Mouse (Mus musculus): ENCODE measurements around the gene Chuk. TPM values are rescaled to one million over a fixed set of nuclear protein-coding genes. Genes with fewer than 3 reads are reported as not detected.

Chuk gene
- total RNA-seq, 2 experiments from 2014 or later: 33.4 to 60.7 TPM

DNA sequence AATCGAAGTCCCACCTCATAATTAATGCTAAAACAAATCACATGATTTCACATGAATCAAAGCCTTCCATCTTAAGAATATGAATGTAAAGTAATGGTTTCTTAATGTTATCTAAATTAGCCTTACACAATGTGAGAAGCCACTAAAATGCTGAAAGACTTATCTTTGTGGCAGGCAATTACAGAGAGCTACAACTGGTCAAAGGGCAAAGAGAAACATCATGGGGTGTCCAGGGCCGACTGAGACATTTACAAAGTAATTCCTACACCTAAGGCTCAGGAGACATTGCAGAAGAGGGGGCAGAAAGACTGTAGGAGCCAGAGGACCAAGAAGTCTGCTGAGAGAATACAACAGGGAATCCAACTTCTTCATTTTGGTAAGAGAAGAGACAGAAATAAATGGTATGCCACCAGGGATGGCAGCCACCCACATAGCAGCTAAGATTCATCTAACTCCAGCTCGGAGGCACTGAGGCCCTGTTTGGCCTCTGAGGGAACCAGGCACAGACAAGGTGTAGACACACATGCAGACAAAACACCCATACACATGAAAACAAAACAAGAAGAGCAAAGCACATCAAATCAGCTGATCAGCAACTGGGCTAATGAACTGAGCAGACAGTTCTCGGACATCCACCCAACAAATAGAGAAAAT lies 52.0 kb downstream of the Chuk start:
- intact Hi-C loops (cut with DNase I): no loop called here
- no peak for DNase-seq (ENCODE audit: low spot score in 2 of 2)

DNA sequence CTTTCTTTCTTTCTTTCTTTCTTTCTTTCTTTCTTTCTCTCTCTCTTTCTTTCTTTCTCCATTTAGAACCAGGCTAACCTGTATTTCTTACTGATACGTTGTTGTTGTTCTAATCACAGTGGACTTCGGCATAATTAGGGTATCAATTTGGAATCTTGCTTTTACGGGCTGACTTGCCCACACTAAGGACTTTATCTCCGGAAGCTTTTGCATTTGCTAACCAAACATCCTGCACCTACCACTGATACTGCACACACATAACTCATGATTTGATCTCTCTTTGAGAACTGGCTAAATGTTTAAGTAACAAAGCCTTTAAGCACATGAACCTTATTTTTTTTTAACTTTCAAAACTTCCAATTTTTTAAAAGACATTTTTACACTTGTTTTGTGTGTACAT lies 56.9 kb downstream of the Chuk start:
- intact Hi-C loops (cut with DNase I): no loop called here
- no peak for DNase-seq (ENCODE audit: low spot score in 2 of 2)

DNA sequence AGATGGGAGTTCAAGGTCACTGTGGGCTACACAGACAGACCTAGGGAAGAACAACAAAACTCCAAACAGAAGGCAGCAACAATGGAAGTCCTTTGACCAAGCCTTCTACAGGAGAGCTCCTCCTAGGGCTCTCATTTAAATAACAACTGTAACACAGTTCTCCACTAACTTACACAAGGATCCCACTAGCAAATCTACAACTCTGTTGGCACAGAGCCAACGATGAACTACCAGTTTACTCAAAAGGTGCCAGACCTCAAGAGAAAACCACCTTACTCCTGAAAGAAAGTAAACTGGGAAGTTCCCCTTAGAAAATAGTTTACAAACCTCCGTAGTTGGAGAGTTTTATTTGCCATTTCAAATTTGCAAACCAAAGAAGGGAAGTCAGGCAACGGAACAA lies 58.0 kb downstream of the Chuk start:
- intact Hi-C loops (cut with DNase I): no loop called here

DNA sequence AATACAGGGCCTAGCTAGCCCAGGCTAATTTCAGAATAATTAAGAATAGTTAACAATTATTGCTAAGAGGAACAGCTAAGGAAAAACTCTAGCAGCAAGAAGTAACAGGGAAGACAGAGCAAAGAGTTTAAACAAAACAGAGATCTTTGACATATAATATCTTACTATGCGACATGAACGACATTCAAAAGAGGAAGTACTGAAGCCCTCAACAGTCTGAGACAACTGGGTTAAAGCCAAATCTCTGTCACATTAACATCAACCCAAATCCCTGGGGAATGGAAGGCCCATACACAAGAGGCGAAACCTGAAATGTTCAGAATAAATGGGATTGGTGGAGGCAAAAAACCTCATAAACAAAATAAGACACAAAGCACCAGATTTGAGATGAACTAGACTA lies 61.4 kb downstream of the Chuk start:
- intact Hi-C loops (cut with DNase I): no loop called here

More for the DNA sequence above, 58.0 kb downstream of the Chuk start:
- DNase-seq (ENCODE audit: low spot score in 2 of 2): no peak

DNA sequence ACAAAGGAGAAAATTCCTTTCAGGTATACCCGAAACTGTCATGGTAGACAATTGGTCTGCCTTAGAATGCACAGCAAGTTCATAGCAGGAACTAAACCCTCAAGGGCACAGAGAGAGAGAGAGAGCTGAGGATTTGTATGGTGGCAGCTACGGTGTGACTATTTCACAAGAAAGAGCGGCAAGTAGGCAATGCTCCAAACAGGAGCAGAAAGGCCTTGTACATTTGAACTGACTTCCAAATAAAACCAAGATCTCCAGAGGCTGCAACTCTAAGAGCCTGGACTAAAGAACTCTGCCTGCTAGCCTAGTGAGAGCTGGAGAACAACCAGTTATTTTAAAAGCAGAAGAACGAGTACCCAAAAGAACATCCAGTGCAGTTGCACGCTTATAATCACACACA lies 65.2 kb downstream of the Chuk start:
- no peak for DNase-seq (ENCODE audit: low spot score in 2 of 2)
- intact Hi-C loops (cut with DNase I): no loop called here

More for the DNA sequence above, 61.4 kb downstream of the Chuk start:
- no peak for DNase-seq (ENCODE audit: low spot score in 2 of 2)

DNA sequence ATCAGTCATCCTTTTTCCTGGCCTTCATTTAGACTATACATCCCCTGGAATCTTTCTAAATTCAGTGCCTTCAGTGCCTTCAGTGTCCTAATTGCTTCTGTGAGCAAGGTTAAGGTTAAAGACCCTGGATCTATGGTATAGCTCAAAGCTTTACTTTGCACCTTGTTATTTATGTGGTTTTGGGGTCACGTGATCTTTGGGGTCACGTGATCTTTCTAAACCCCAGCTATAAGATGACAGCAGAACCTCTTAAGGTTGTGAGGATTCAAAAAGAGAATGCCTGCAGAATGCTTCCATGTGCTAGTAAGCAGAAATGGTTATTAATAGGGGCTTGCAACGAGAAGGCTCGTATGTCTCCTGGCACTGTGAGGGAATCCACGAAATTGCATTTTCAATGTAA lies 73.9 kb downstream of the Chuk start:
- intact Hi-C loops (cut with DNase I): no loop called here
- no peak for DNase-seq (ENCODE audit: low spot score in 2 of 2)

DNA sequence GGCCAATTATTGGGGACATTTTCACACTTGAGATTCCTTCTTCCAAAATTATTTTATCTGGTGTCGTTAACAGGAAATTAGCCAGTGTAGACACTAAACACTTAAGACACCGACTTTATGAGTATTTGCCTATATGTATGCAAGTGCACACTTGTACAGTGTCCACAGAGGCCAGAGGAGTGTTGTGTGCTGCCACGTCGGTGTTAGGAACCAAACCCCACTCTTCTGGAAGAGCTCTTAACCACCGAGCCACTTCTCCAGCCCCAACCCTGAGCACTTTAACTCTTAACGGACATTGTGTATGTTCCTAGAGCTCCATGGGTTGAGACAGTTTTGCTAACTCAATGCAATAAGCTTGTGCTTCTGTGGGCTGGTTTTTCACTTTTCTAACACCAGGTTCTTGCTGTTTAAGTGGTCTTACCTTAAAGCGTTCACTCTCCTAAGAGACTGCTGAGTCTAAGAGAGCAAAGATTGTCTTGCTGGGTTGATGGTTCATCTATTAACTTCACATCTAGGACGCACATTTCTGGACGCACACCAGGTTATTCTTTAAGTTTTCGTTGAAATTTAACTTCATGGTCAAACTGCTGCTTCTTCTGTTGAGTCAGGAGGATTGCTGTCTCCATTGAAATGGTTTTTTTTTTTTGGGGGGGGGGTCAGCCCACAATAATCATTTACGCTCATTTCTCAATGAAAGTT lies 75.1 kb downstream of the Chuk start:
- intact Hi-C loops (cut with DNase I): no loop called here
- no peak for DNase-seq (ENCODE audit: low spot score in 2 of 2)

DNA sequence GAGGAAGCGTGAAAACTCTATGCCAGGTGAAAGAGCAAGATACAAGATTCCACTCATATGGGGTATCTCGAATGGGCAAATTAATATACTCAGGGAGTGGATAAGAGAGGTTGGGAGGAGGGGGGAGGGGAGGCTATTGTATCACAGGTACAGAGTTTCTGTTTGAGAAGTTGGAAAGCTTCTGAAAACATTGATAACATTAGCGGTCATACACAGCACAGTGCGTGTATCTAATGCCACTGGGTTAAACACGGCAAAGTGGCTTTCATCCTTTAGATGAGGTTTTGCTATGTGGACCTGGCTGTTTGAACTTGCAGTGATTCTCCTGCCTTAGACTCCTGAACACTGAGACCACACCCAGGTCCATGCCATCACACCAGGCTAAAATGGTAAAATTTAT lies 77.3 kb downstream of the Chuk start:
- intact Hi-C loops (cut with DNase I): no loop called here

DNA sequence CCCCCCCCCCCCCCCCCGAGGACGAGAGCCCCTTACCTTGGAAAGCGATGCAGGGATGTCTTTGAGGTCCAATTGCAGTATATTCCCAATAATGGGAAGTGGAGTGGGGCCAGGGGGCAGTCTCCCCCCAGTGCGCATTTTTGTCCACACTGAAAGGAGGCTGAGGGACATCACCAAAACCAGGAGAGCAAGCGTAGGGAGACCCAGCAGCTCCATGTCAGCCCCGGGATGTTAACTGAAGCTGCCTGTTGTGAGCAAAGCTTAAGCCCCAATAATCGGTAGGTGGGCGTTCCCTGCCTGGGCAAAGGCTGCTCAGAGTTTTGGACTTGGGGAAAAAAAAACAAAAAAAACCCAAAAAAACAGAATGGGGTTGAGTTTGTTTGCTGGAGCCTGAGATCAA lies 78.3 kb downstream of the Chuk start, which contains the start of gene Cyp2c23:
Gene Cyp2c23 (minus strand): TSS at position 237 of the 400 bp plus-strand sequence.
- intact Hi-C loops (cut with DNase I): no loop called here
- DNase-seq (ENCODE audit: low spot score in 2 of 2): no peak

More for the DNA sequence above, 77.3 kb downstream of the Chuk start:
- DNase-seq (ENCODE audit: low spot score in 2 of 2): no peak

DNA sequence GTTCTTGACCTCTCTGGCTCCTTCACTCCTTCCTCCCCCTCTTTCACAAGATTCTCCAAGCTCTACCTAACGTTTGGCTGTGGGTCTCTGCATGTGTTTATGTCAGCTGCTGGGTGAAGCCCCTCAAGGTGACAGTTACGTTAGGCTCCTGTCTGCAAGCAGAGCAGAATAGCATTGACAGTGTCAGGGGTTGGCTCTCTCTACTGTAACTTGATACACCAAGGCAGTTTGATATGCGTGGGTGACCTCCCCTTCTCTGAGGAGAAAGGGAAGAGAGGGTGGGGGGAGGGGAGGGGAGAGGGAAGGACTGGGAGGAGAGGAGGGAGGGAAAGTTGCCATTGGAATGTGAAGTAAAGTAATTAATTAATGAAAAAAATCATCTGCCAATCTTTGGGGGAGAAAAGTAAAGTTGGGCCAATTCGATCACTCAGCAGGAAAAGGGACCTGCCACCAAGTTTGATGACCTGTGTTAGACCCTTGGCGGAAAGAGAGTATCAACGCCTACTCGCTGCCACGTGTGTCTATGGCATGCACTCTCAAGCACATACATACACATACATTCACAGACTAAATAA lies 80.2 kb downstream of the Chuk start:
- intact Hi-C loops (cut with DNase I): no loop called here
- no peak for DNase-seq (ENCODE audit: low spot score in 2 of 2)

DNA sequence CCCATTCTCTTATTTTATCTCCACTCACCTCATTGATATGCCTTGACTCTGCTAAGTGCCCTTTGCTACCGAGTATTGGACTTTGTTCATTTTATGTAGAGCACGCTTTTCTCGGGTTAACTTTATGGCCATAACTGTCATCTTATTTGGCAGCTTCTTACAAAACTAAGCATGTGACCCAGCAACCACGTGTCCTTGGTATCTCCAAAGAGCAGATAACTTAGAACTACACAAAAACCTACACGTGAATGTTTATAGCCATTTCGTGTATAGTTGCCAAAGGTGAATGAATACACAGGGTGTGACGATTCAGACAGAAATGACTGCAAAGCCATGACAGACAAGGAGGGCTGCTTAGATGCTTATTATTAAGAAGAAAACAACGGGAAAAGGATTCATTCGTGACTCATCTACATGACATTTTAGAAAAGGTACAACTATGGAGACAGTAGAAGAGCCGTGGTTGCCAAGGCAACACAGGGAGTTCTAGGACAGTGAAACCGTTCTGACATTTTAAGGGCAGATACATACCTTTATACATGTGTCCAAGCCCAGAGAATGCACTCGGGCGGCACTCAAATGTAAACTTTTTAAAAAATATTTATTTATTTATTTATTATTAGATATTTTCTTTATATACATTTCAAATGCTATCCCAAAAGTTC lies 82.2 kb downstream of the Chuk start:
- no peak for DNase-seq (ENCODE audit: low spot score in 2 of 2)
- intact Hi-C loops (cut with DNase I): no loop called here

Other genes starting within 250 kb of the Chuk start
- gene Dnmbp, start 167.3 kb downstream of the Chuk start, total RNA-seq (2021): 10 to 100 TPM; 11.8 to 12.5 TPM
- gene Cpn1, start 120.9 kb downstream of the Chuk start, total RNA-seq (2021): under 1 TPM; 0.17 to 0.48 TPM
- gene Cyp2c23, start 78.3 kb downstream of the Chuk start, total RNA-seq (2021): under 1 TPM; 0.20 to 0.27 TPM
- 10 to 100 TPM; 20.8 to 23.2 TPM for gene Erlin1, start 37.7 kb downstream of the Chuk start, total RNA-seq (2021)
- 10 to 100 TPM; 15.9 to 18.4 TPM for gene Cwf19l1, start 28.4 kb upstream of the Chuk start, total RNA-seq (2021)
- gene Bloc1s2, start 39.0 kb upstream of the Chuk start, total RNA-seq (2021): 10 to 100 TPM; 57.2 to 68.7 TPM
- under 1 TPM; 0.30 to 0.34 TPM for gene Pkd2l1, start 85.0 kb upstream of the Chuk start, total RNA-seq (2021)
- 1 to 10 TPM; 2.5 to 2.8 TPM for gene Scd3, start 95.8 kb upstream of the Chuk start, total RNA-seq (2021)
- gene Scd2, start 186.2 kb upstream of the Chuk start, total RNA-seq (2021): 100 to 1,000 TPM; 590 to 647 TPM
- 1 to 10 TPM; 2.2 to 3.1 TPM for gene Scd4, start 225.6 kb upstream of the Chuk start, total RNA-seq (2021)